Mouse (Mus musculus) lung, adult 2 months (tissue): Measurements from ENCODE around the gene Kmo. TPM values are rescaled to one million over a fixed set of nuclear protein-coding genes. Genes with fewer than 3 reads are reported as not detected.

ENCODE experiments used
- DNase-seq: peaks from one replicate; pipeline ENCODE4 v3.0.0; 2022
- H3K4me1 ChIP-seq: fragments of 200-500 bp; 2 replicates; pipeline ENCODE4 v1.6.1; 2011; ENCODE audit warnings: low read length; ENCODE audit not compliant: control insufficient read depth, insufficient read depth
- H3K4me3 ChIP-seq: fragments of 200-500 bp; replicated peaks from 2 replicates; pipeline ENCODE3; 2011; ENCODE audit warnings: low read depth, mild to moderate bottlenecking, control low read depth, low read length; ENCODE audit errors: extremely low read depth
- CTCF ChIP-seq: fragments of 200-500 bp; IDR thresholded peaks from 2 replicates; pipeline ENCODE4 v1.5.1; 2011; ENCODE audit warnings: mild to moderate bottlenecking, low read length, control low read depth; ENCODE audit not compliant: insufficient read depth
- POLR2A ChIP-seq: fragments of 200-500 bp; IDR thresholded peaks from 2 replicates; pipeline ENCODE4 v1.6.1; 2011; ENCODE audit warnings: low read depth, mild to moderate bottlenecking, control low read depth, low read length, borderline replicate concordance; ENCODE audit errors: extremely low read depth
- polyA plus RNA-seq: library from polyadenylated mRNA; depleted of rRNA; stranded (reverse); fragments of >200 nt; gene quantifications from 2 replicates; pipeline ENCODE4 v1.2.3, GENCODE M21; 2012; rRNA removed

Kmo gene
- polyA plus RNA-seq, 1 experiment: 1.8 TPM

DNA sequence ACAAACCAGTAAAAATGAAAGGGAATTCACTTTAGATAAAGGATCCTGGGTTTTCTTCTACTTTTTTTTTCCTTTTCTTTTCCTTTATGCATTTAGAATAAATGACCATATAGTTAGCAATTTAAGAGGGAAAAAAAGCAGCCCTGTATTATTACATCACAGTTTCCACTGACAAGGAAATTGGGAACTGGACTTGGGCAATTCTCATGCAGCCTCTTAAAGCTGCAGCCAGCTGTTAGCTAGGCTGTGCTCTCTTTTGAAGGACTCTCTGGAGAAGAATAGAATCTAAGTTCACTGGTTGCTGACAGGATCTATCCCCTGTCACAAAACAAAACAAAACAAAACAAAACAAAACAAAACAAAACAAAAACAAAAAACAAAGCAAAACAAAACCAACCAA, 87.8 kb downstream of the Kmo start:
- Histone ChIP-seq H3K4me1 (no peaks in the 10 kb centered on the region), H3K4me3 (no peak overlapping the region)
- TF ChIP-seq CTCF (no peak), POLR2A (no peak)
- DNase-seq: no peak

Other genes with a start within 250 kb of the Kmo start
- 0.07 and 0.45 TPM in 2 replicates for gene Rgs7, start 127.9 kb upstream of the Kmo start, polyA plus RNA-seq
- gene Fh1, start 5.3 kb downstream of the Kmo start, polyA plus RNA-seq: 14.0 and 25.1 TPM in 2 replicates
- 1.7 and 3.6 TPM in 2 replicates for gene Opn3, start 72.4 kb downstream of the Kmo start, polyA plus RNA-seq
- 8.0 and 16.3 TPM in 2 replicates for gene Chml, start 72.5 kb downstream of the Kmo start, polyA plus RNA-seq
- gene Wdr64, start 78.2 kb downstream of the Kmo start, polyA plus RNA-seq: not detected in 2 replicates